Comparison of ENCODE assay signal across 34 mouse cellular contexts in genomic region chr7:129909730-129910129, GRCm38 (mm10).
"Had no signal": no experiment of that assay in that cellular context is flagged by ENCODE, and none has a peak within 500 bp of the region (broad histone marks: within the 10 kb centered on the region; RNA-seq: fewer than 3 reads in every experiment).

No protein-coding gene starts in this region.

- H3K4me2 ChIP-seq: heart, embryonic 11.5 days; heart, embryonic 12.5 days; heart, embryonic 13.5 days; heart, embryonic 15.5 days; hindbrain, embryonic 12.5 days; hindbrain, embryonic 13.5 days; hindbrain, embryonic 14.5 days; hindbrain, embryonic 15.5 days; intestine, embryonic 15.5 days; kidney, embryonic 15.5 days had no signal

- H3K4me1 ChIP-seq: heart, embryonic 15.5 days; hindbrain, embryonic 10.5 days; hindbrain, embryonic 12.5 days; hindbrain, embryonic 13.5 days; hindbrain, embryonic 15.5 days; intestine, embryonic 15.5 days had no signal

- H3K27ac ChIP-seq: heart, embryonic 13.5 days; heart, embryonic 15.5 days; hindbrain, embryonic 10.5 days; hindbrain, embryonic 12.5 days; hindbrain, embryonic 13.5 days; hindbrain, embryonic 14.5 days; hindbrain, embryonic 15.5 days; hindbrain, postnatal 0 days; intestine, embryonic 15.5 days; kidney, embryonic 15.5 days; kidney, postnatal 0 days; layer of hippocampus, adult 2 months; left cerebral cortex, adult 2 months had no signal

- H3K36me3 ChIP-seq: heart, embryonic 12.5 days; heart, embryonic 13.5 days; heart, embryonic 15.5 days; hindbrain, embryonic 10.5 days; hindbrain, embryonic 12.5 days; hindbrain, embryonic 13.5 days; hindbrain, embryonic 15.5 days; intestine, embryonic 15.5 days; kidney, embryonic 15.5 days had no signal

- DNase-seq: heart, postnatal 14 days; heart, postnatal 36 days; heart, postnatal 4 days; kidney, adult 11 months; kidney, adult 18-20 months; kidney, adult 2 months; kidney, adult 8-10 months; kidney, adult 9 months; kidney, postnatal 10 days; kidney, postnatal 14 days; kidney, postnatal 25 days; kidney, postnatal 36 days; kidney, postnatal 4 days; layer of hippocampus, adult 9-11 months; layer of hippocampus, postnatal 36 days had no signal

- ATAC-seq: hindbrain, embryonic 16.5 days; hindbrain, postnatal 0 days; inflammation-experienced regulatory T-cells, adult 6 months; intestine, embryonic 15.5 days; intestine, embryonic 16.5 days; intestine, postnatal 0 days had no signal

- H3K27me3 ChIP-seq: heart, embryonic 12.5 days; heart, embryonic 13.5 days; heart, embryonic 15.5 days; hindbrain, embryonic 12.5 days; hindbrain, embryonic 13.5 days; hindbrain, embryonic 15.5 days; intestine, embryonic 15.5 days; kidney, embryonic 15.5 days had no signal

- H3K9me3 ChIP-seq: heart, embryonic 12.5 days; heart, embryonic 13.5 days; heart, embryonic 15.5 days; hindbrain, embryonic 10.5 days; hindbrain, embryonic 12.5 days; hindbrain, embryonic 13.5 days; hindbrain, embryonic 15.5 days; intestine, embryonic 15.5 days; kidney, embryonic 15.5 days had no signal

- H3K9ac ChIP-seq: heart, embryonic 12.5 days; heart, embryonic 13.5 days; heart, embryonic 15.5 days; hindbrain, embryonic 12.5 days; hindbrain, embryonic 13.5 days; hindbrain, embryonic 14.5 days; hindbrain, embryonic 15.5 days; intestine, embryonic 15.5 days; kidney, embryonic 15.5 days had no signal

- H3K4me3 ChIP-seq: heart, embryonic 12.5 days; heart, embryonic 13.5 days; heart, embryonic 15.5 days; hindbrain, embryonic 10.5 days; hindbrain, embryonic 12.5 days; hindbrain, embryonic 13.5 days; hindbrain, embryonic 15.5 days; intestine, embryonic 15.5 days; kidney, embryonic 15.5 days; layer of hippocampus, adult 2 months; left cerebral cortex, adult 2 months had no signal
